Mouse (Mus musculus) midbrain, embryonic 16.5 days (tissue): ENCODE results near the gene Pfn1. TPM values are rescaled to one million over a fixed set of nuclear protein-coding genes. Genes with fewer than 3 reads are reported as not detected.

Experiments
- ATAC-seq: fragments of 200-750 bp; cut with Nextera tagmentation; 2 replicates; pipeline ENCODE4 v1.8.0; 2017; ENCODE audit warnings: moderate TSS enrichment
- H3K27ac ChIP-seq: fragments of 300-500 bp; sonication (generic); 2 replicates; pipeline ENCODE4 v1.5.1; 2014; ENCODE audit warnings: mild to moderate bottlenecking, low read length, mixed read lengths
- H3K27me3 ChIP-seq: fragments of 300-500 bp; sonication (generic); 2 replicates; pipeline ENCODE4 v1.6.1; 2014; ENCODE audit warnings: low read depth, low read length, mixed read lengths; ENCODE audit not compliant: control insufficient read depth, insufficient read depth
- H3K36me3 ChIP-seq: fragments of 300-500 bp; sonication (generic); 2 replicates; pipeline ENCODE4 v1.6.1; 2014; ENCODE audit warnings: mild to moderate bottlenecking, low read length, moderate library complexity, mixed read lengths; ENCODE audit not compliant: control insufficient read depth, insufficient read depth
- H3K4me1 ChIP-seq: fragments of 300-500 bp; sonication (generic); 2 replicates; pipeline ENCODE4 v1.6.1; 2014; ENCODE audit warnings: mild to moderate bottlenecking, low read length, mixed read lengths; ENCODE audit not compliant: control insufficient read depth, insufficient read depth
- H3K4me2 ChIP-seq: fragments of 300-500 bp; sonication (generic); 2 replicates; pipeline ENCODE4 v1.6.1; 2014; ENCODE audit warnings: mild to moderate bottlenecking, low read length, mixed read lengths
- H3K4me3 ChIP-seq: fragments of 300-500 bp; sonication (generic); 2 replicates; pipeline ENCODE4 v1.5.1; 2014; ENCODE audit warnings: low read depth, mild to moderate bottlenecking, low read length, moderate library complexity, mixed read lengths
- H3K9ac ChIP-seq: fragments of 300-500 bp; sonication (generic); 2 replicates; pipeline ENCODE4 v1.6.1; 2014; ENCODE audit warnings: low read depth, low read length, mixed read lengths
- H3K9me3 ChIP-seq: fragments of 300-500 bp; sonication (generic); replicated peaks from 2 replicates; pipeline ENCODE4 v1.6.1; 2014; ENCODE audit warnings: mild to moderate bottlenecking, low read length, mixed read lengths; ENCODE audit not compliant: control insufficient read depth, poor library complexity, severe bottlenecking
- WGBS: fragments of 180-500 bp; shearing (Covaris S2); extraction: QIAGEN DNeasy Blood & Tissue Kit; methylation state at CpG from one replicate; pipeline ENCODE4 v1.1.7; 2014; 5-methylcytosine and 5-hydroxymethylcytosine counted together
- polyA plus RNA-seq: library from polyadenylated mRNA; unstranded; fragments of >200 nt; fragmentation: Nextera tagmentation; extraction: Ambion mirVana; gene quantifications from 2 replicates; pipeline ENCODE4 v1.2.1, GENCODE M21; 2015

Pfn1 gene
- polyA plus RNA-seq, 1 experiment from 2014 or later: 632 TPM

GRCm38 (mm10) chr11:70679894-70680293 is 25.4 kb upstream of the Pfn1 start:
- ATAC-seq: no peak
- Histone ChIP-seq H3K9me3 (no peaks in the 10 kb centered on the region), H3K4me2 (no peak overlapping the region), H3K27me3 (no peaks in the 10 kb centered on the region), H3K36me3 (peaks cover 20% of the 10 kb centered on the region), H3K4me3 (no peak overlapping the region), H3K9ac (no peak overlapping the region), H3K4me1 (peaks cover 7% of the 10 kb centered on the region), H3K27ac (no peak overlapping the region)
- WGBS: 92% methylated on average over 8 of the region's 8 CpGs

- H3K9ac ChIP-seq: no peak overlapping the region
- ATAC-seq: no peak
- no peak overlapping the region for H3K4me3 ChIP-seq
- WGBS: 94% methylated on average over 8 of the region's 8 CpGs
- H3K9me3 ChIP-seq: no peaks in the 10 kb centered on the region
- H3K27me3 ChIP-seq: no peaks in the 10 kb centered on the region
- no peak overlapping the region for H3K4me2 ChIP-seq
- H3K36me3 ChIP-seq: peaks cover 20% of the 10 kb centered on the region
- H3K27ac ChIP-seq: no peak overlapping the region
- peaks cover 7% of the 10 kb centered on the region for H3K4me1 ChIP-seq
Measured at GRCm38 (mm10) chr11:70679361-70679760, 24.9 kb upstream of the Pfn1 start.

GRCm38 (mm10) chr11:70678576-70678975 is 24.1 kb upstream of the Pfn1 start:
- Histone ChIP-seq H3K36me3 (peaks cover 15% of the 10 kb centered on the region), H3K4me3 (no peak overlapping the region), H3K27me3 (no peaks in the 10 kb centered on the region), H3K27ac (no peak overlapping the region), H3K9ac (no peak overlapping the region), H3K9me3 (no peaks in the 10 kb centered on the region), H3K4me1 (peaks cover 7% of the 10 kb centered on the region), H3K4me2 (no peak overlapping the region)
- ATAC-seq: no peak
- WGBS: 75% methylated on average over 2 of the region's 2 CpGs

GRCm38 (mm10) chr11:70678092-70678491 is 23.6 kb upstream of the Pfn1 start:
- Histone ChIP-seq H3K9ac (no peak overlapping the region), H3K4me1 (peaks cover 7% of the 10 kb centered on the region), H3K9me3 (no peaks in the 10 kb centered on the region), H3K4me3 (no peak overlapping the region), H3K36me3 (peaks cover 15% of the 10 kb centered on the region), H3K4me2 (no peak overlapping the region), H3K27ac (no peak overlapping the region), H3K27me3 (no peaks in the 10 kb centered on the region)
- 81% methylated on average over 9 of the region's 9 CpGs for WGBS
- ATAC-seq: no peak

DNA sequence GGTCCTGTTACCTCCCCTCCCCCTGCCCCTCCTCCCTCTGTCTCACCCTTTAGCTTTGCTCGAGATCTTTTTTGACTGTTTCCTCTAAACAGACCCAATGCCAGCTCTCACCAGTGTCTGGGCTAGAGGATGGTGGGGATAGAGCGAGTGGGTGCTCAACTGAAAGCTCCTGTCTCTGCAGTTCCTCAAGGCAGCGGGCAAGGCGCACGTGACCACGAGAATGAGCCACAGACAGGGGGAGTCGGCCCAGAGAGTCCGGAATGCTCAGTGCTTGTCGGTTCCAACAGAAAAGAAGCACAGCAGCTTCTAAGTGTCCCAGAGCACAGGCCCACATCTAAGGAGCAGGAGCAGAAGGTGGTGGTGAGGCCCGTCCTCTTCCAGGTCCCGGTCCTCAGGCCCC is 20.1 kb upstream of the Pfn1 start:
- Histone ChIP-seq H3K4me2 (no peak overlapping the region), H3K4me1 (peaks cover 12% of the 10 kb centered on the region), H3K9me3 (no peaks in the 10 kb centered on the region), H3K4me3 (no peak overlapping the region), H3K9ac (no peak overlapping the region), H3K36me3 (peaks cover 13% of the 10 kb centered on the region), H3K27me3 (no peaks in the 10 kb centered on the region), H3K27ac (no peak overlapping the region)
- WGBS: 68% methylated on average over 11 of the region's 11 CpGs
- no peak for ATAC-seq

DNA sequence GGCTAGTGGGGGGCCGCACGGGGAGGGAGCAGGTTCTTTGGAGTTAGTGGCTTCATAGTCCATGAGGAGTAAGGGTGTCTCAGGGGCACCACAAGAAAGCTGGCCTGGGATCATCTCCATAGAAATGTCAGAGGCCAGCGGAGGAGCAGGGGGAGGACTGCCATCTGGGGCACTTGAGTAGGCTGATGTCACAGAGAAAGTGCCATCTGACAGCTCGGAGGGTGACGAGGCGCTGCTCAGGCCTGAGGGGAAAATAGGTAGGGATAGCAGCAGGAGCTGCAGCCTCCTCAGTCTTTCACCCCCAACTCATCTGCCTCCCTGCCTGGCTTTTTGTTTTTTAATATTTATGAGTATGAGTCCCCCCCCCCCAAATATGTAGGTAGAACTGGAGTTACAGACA is 19.6 kb upstream of the Pfn1 start:
- Histone ChIP-seq H3K27me3 (no peaks in the 10 kb centered on the region), H3K4me3 (no peak overlapping the region), H3K9ac (no peak overlapping the region), H3K27ac (no peak overlapping the region), H3K4me1 (peaks cover 12% of the 10 kb centered on the region), H3K36me3 (peaks cover 12% of the 10 kb centered on the region), H3K4me2 (no peak overlapping the region), H3K9me3 (no peaks in the 10 kb centered on the region)
- ATAC-seq: no peak
- WGBS: 49% methylated on average over 6 of the region's 6 CpGs

- Histone ChIP-seq H3K9me3 (no peaks in the 10 kb centered on the region), H3K4me1 (peaks cover 22% of the 10 kb centered on the region), H3K36me3 (peaks cover 8% of the 10 kb centered on the region), H3K4me2 (no peak overlapping the region; the same call in 1 of the 2 replicates), H3K27ac (no peak overlapping the region), H3K9ac (no peak overlapping the region), H3K27me3 (no peaks in the 10 kb centered on the region), H3K4me3 (no peak overlapping the region)
- ATAC-seq: no peak
- 83% methylated on average over 16 of the region's 16 CpGs for WGBS
Measured at GRCm38 (mm10) chr11:70671333-70672047, 17.0 kb upstream of the Pfn1 start.

DNA sequence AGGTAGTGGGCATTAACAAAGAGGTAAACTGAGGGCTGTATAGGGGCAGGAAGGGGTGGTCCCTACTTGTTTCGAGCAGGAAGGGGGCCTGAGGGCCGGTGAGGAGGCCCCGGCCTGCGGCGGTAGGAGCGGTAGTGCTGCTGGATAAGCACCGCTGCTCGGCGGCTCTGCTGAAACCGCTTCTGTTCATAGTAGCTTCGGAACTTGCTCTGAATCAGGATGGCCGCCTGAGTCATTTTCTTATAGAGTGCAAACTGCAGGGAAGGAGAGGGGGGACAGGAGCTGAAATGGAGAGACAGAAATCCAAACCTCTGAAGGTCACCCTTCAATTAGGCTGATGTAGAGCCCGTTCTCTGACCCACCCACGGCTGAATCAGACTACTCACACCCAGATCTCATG is 16.0 kb upstream of the Pfn1 start:
- peak overlapping the region; percentile 57 for H3K4me3 ChIP-seq
- H3K9ac ChIP-seq: peak overlapping the region; percentile 62
- peak overlapping the region; percentile 79 for H3K4me2 ChIP-seq
- WGBS: 30% methylated on average over 14 of the region's 14 CpGs
- H3K9me3 ChIP-seq: no peaks in the 10 kb centered on the region
- peaks cover 6% of the 10 kb centered on the region for H3K36me3 ChIP-seq
- ATAC-seq: no peak
- no peaks in the 10 kb centered on the region for H3K27me3 ChIP-seq
- H3K27ac ChIP-seq: peak overlapping the region; percentile 97
- peaks cover 22% of the 10 kb centered on the region for H3K4me1 ChIP-seq

DNA sequence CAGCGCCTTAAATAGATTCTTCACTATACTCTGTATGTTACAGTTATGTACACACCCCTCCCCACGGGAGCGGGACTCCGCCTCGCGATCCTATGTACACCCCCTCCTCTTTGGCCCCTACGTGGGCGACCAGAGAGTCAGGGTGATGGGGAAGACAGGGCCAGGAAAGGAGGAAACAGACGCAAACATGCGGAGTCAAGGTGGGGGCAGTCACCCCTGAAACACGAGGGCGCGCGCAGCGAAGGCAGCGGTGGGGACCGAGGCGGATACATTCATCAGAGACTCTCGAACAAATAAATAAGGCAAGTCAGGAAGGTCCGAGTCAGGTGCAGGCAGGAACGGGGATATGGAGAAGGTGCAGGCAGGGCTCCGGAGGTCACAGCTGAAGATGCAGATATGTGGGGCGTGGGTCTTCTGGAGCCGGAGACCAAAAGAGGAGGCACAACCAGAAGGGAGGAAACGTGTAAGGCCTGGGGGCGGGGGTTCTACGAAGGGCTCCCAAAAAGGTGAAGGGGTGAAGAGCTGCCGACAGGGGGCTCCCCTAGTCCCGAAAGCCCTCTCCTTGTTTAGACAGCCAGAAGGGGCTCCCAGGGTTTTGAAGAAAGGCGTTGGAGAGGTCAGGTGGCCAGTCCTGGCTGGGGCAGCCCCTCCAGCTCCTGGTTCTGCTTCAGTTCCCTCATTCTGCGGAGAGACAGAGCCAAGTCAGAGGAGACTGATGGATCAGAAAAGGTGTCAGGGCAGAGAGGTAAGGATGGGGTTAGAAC is 15.3 kb upstream of the Pfn1 start:
- Histone ChIP-seq H3K4me2 (peak overlapping the region; percentile 79), H3K9ac (peak overlapping the region; percentile 62), H3K4me1 (peaks cover 22% of the 10 kb centered on the region), H3K36me3 (peaks cover 2% of the 10 kb centered on the region; the same call in 1 of the 2 replicates), H3K4me3 (peak overlapping the region; percentile 57), H3K9me3 (no peaks in the 10 kb centered on the region), H3K27me3 (no peaks in the 10 kb centered on the region), H3K27ac (peak overlapping the region; percentile 97)
- ATAC-seq: peak; percentile 43
- WGBS: under 1% methylated on average over 31 of the region's 31 CpGs
